Mouse (Mus musculus) heart, embryonic 11.5 days (tissue): ENCODE results near the gene Ddx51. TPM values are rescaled to one million over a fixed set of nuclear protein-coding genes. Genes with fewer than 3 reads are reported as not detected.
A peak's percentile ranks its signal among the peaks of the same experiment; 100 is the strongest.

ENCODE experiments used
- ATAC-seq: fragments of 200-750 bp; cut with Nextera tagmentation; replicated peaks from 2 replicates; pipeline ENCODE4 v1.8.0; 2017; ENCODE audit warnings: moderate library complexity; ENCODE audit not compliant: insufficient number of reproducible peaks, low FRiP score, low TSS enrichment
- H3K27ac ChIP-seq: fragments of 300-500 bp; sonication (generic); 2 replicates; pipeline ENCODE4 v1.5.1; 2014; ENCODE audit warnings: mild to moderate bottlenecking, low read depth, low read length
- H3K27me3 ChIP-seq: fragments of 300-500 bp; sonication (generic); 2 replicates; pipeline ENCODE4 v1.6.1; 2014; ENCODE audit warnings: mild to moderate bottlenecking, low read length, mixed read lengths; ENCODE audit not compliant: control insufficient read depth, insufficient read depth
- H3K36me3 ChIP-seq: fragments of 300-500 bp; sonication (generic); 2 replicates; pipeline ENCODE4 v1.6.1; 2014; ENCODE audit warnings: mild to moderate bottlenecking, low read length, moderate library complexity, mixed read lengths; ENCODE audit not compliant: control insufficient read depth, insufficient read depth
- H3K4me1 ChIP-seq: fragments of 300-500 bp; sonication (generic); 2 replicates; pipeline ENCODE4 v1.6.1; 2014; ENCODE audit warnings: low read length; ENCODE audit not compliant: control insufficient read depth, insufficient read depth
- H3K4me2 ChIP-seq: fragments of 300-500 bp; sonication (generic); 2 replicates; pipeline ENCODE4 v1.6.1; 2014; ENCODE audit warnings: mild to moderate bottlenecking, moderate library complexity
- H3K4me3 ChIP-seq: fragments of 300-500 bp; sonication (generic); 2 replicates; pipeline ENCODE4 v1.5.1; 2014; ENCODE audit warnings: low read depth, low read length
- H3K9ac ChIP-seq: fragments of 300-500 bp; sonication (generic); 2 replicates; pipeline ENCODE4 v1.6.1; 2014; ENCODE audit warnings: mild to moderate bottlenecking, low read depth, low read length, moderate library complexity
- H3K9me3 ChIP-seq: fragments of 300-500 bp; sonication (generic); replicated peaks from 2 replicates; pipeline ENCODE4 v1.6.1; 2016; ENCODE audit warnings: low read length; ENCODE audit not compliant: control insufficient read depth
- WGBS: fragments of 180-500 bp; shearing (Covaris S2); extraction: QIAGEN DNeasy Blood & Tissue Kit; methylation state at CpG from one replicate; pipeline ENCODE4 v1.1.7; 2014; ENCODE audit not compliant: insufficient replicate concordance; 5-methylcytosine and 5-hydroxymethylcytosine counted together
- polyA plus RNA-seq: library from polyadenylated mRNA; unstranded; fragments of >200 nt; fragmentation: Nextera tagmentation; extraction: Ambion mirVana; gene quantifications from 2 replicates; pipeline ENCODE4 v1.2.1, GENCODE M21; 2014

The Ddx51 gene
- polyA plus RNA-seq, 1 experiment from 2014 or later: 22.0 TPM

DNA sequence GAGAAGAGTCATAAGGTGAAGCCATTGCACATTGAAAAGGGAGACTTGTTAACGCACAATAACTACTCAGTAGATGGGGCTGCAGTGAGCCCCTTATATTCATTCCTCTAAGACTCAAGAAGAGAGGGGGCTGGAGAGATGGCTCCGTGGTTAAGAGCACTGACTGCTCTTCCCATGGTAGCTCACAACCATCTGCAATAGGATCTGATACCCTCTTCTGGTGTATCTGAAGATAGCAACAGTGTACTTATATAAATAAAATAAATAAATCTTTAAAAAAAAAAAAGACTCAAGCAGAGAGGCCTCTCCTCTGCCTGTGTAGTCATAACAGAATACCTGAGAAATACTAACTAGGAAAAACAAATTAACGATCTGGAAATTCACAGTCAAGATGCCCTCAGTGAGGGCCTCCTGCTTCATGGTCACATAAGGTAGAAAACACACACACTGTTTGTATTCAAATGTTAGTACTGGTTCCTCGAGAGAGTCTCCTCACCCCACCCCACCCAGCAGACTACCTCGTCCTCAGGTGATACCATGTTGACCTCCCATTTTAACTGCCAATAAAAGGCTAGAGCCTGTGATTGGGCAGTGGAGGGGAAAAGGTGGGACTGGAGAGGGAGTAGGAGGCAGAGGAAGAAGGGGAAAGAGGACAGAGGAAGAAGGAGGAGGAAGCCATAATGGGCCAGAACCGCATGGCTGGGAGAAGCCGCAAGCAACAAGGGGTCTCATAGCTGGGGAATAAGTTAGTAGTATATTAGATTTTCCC lies 14.8 kb upstream of the Ddx51 start:
- Histone ChIP-seq H3K4me2 (no peak overlapping the region), H3K27ac (no peak overlapping the region), H3K27me3 (peaks cover 3% of the 10 kb centered on the region; the same call in 1 of the 2 replicates), H3K36me3 (no peaks in the 10 kb centered on the region), H3K9me3 (0 out of 2 replicates have a peak, but pooled peaks cover 2% of the 10 kb centered on the region), H3K4me3 (no peak overlapping the region), H3K9ac (no peak overlapping the region), H3K4me1 (no peaks in the 10 kb centered on the region)
- no peak for ATAC-seq
- 70% methylated on average over 7 of the region's 7 CpGs for WGBS

DNA sequence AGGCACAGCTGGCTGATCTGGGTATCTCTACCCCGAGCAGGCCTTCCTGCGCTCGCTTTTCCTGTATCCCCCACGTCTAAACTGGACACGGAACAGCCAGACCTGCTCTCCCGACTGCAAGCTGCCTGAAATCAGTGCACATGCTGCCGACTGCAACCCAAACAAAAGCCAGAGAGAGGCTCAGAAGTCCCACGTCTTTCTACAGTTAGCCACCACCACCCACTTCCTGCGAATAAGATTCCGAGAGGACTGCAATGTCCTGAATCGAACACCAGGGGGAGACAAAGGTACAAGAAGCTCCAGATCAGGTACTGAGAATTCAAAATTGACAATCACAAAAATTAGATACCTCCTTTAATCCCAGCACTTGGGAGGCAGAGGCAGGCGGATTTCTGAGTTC lies 13.8 kb upstream of the Ddx51 start:
- Histone ChIP-seq H3K9me3 (0 out of 2 replicates have a peak, but pooled peaks cover 2% of the 10 kb centered on the region), H3K9ac (no peak overlapping the region), H3K4me3 (no peak overlapping the region), H3K4me1 (no peaks in the 10 kb centered on the region), H3K4me2 (peak overlapping the region; percentile 49), H3K27me3 (peaks cover 3% of the 10 kb centered on the region; the same call in 1 of the 2 replicates), H3K27ac (no peak overlapping the region), H3K36me3 (no peaks in the 10 kb centered on the region)
- 22% methylated on average over 12 of the region's 12 CpGs for WGBS
- ATAC-seq: no peak

GRCm38 (mm10) chr5:110646377-110646776 lies 6.9 kb upstream of the Ddx51 start:
- no peaks in the 10 kb centered on the region for H3K27me3 ChIP-seq
- H3K4me3 ChIP-seq: no peak overlapping the region
- H3K27ac ChIP-seq: no peak overlapping the region
- ATAC-seq: no peak
- no peaks in the 10 kb centered on the region for H3K4me1 ChIP-seq
- 0 out of 2 replicates have a peak, but pooled peaks cover 2% of the 10 kb centered on the region for H3K9me3 ChIP-seq
- no peak overlapping the region for H3K9ac ChIP-seq
- peaks cover 19% of the 10 kb centered on the region for H3K36me3 ChIP-seq
- no peak overlapping the region for H3K4me2 ChIP-seq

GRCm38 (mm10) chr5:110653686-110654085 lies 435 bp downstream of the Ddx51 start:
- Histone ChIP-seq H3K4me1 (peaks cover 9% of the 10 kb centered on the region), H3K27ac (no peak overlapping the region), H3K4me2 (peak overlapping the region; percentile 94), H3K4me3 (peak overlapping the region; percentile 98), H3K36me3 (peaks cover 40% of the 10 kb centered on the region), H3K9ac (peak overlapping the region; percentile 96), H3K27me3 (no peaks in the 10 kb centered on the region), H3K9me3 (no peaks in the 10 kb centered on the region)
- 2% methylated on average over 37 of the region's 37 CpGs for WGBS
- ATAC-seq: peak; percentile 43; the same call in 1 of the 2 replicates

DNA sequence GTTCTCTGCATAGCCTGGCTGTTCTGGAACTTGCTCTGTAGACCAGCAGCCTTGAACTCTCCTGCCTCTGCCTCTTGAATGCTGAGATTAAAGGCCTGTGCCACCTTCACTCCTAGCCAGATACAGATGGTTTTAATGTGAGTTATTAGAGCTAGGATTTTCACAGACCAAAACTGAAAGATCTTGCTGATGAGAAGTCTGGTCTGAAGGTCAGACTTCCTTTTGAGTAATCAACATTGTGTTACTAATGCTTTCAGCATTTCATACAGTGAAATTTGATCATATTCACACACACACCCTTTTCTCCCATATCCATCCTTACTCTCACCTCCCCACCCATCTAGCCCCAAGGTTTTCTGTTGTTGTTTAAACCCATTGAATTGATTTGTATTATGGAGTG lies 6.4 kb downstream of the Ddx51 start:
- Histone ChIP-seq H3K36me3 (peaks cover 51% of the 10 kb centered on the region), H3K27me3 (no peaks in the 10 kb centered on the region), H3K4me3 (no peak overlapping the region), H3K4me1 (0 out of 2 replicates have a peak, but pooled peaks cover under 1% of the 10 kb centered on the region), H3K4me2 (no peak overlapping the region), H3K27ac (no peak overlapping the region), H3K9me3 (no peaks in the 10 kb centered on the region), H3K9ac (no peak overlapping the region)
- no peak for ATAC-seq

DNA sequence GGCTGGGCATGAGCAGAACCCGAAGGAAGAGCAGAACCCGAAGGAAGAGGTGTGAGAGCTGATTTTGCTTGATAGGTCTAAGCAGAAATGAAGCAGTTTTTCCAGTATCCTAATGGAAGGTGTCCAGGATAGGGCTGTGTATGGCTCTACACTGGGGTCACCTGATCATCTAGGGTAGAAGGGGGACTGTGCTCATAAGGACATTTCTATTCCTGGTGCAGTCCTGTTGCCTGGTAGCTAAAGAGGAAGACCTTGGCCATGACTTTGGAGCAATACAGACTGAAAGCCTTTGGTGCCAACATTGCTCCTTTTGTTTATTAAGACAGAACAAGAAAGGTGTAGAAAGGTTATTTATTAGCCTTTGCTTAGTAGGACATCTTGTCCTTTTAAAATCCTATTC lies 10.8 kb downstream of the Ddx51 start:
- no peak overlapping the region for H3K4me2 ChIP-seq
- H3K27ac ChIP-seq: no peak overlapping the region
- no peaks in the 10 kb centered on the region for H3K4me1 ChIP-seq
- H3K36me3 ChIP-seq: peaks cover 41% of the 10 kb centered on the region
- no peaks in the 10 kb centered on the region for H3K9me3 ChIP-seq
- no peak overlapping the region for H3K4me3 ChIP-seq
- no peaks in the 10 kb centered on the region for H3K27me3 ChIP-seq
- H3K9ac ChIP-seq: no peak overlapping the region
- WGBS: 98% methylated on average over 2 of the region's 2 CpGs
- ATAC-seq: no peak

DNA sequence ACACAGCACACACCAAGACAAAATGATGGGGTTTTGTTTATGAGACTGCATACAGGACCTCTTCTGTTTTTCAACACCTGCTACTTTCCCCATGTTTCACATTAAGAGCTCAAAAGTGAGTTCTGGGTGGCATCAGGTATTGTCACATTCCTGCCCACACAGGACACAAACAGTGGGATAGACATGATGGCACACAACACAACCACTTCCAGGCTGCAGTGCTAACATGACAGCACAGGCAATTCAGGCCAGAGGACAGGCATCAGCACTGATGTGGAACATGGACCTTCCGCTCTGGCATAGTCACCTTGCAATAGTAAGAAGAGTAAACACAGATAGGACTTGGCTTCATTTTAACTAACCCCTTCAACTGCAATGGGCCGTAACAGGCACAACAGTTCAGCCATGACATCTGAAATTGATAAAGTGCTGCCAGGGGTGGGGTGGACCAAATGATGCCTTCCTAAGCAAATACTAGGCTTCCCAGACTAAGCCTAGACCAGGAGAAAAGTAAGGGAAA lies 11.6 kb downstream of the Ddx51 start:
- peaks cover 36% of the 10 kb centered on the region for H3K36me3 ChIP-seq
- H3K9me3 ChIP-seq: no peaks in the 10 kb centered on the region
- H3K9ac ChIP-seq: no peak overlapping the region
- no peak for ATAC-seq
- no peaks in the 10 kb centered on the region for H3K4me1 ChIP-seq
- H3K27me3 ChIP-seq: no peaks in the 10 kb centered on the region
- H3K4me3 ChIP-seq: no peak overlapping the region
- WGBS: 92% methylated on average over 2 of the region's 2 CpGs
- H3K4me2 ChIP-seq: no peak overlapping the region
- H3K27ac ChIP-seq: no peak overlapping the region

- H3K27me3 ChIP-seq: no peaks in the 10 kb centered on the region
- WGBS: 63% methylated on average over 6 of the region's 6 CpGs
- peaks cover 36% of the 10 kb centered on the region for H3K36me3 ChIP-seq
- H3K4me2 ChIP-seq: no peak overlapping the region
- H3K27ac ChIP-seq: no peak overlapping the region
- H3K4me1 ChIP-seq: no peaks in the 10 kb centered on the region
- no peak for ATAC-seq
- no peak overlapping the region for H3K4me3 ChIP-seq
- H3K9me3 ChIP-seq: no peaks in the 10 kb centered on the region
- no peak overlapping the region for H3K9ac ChIP-seq
Measured at GRCm38 (mm10) chr5:110665486-110666121, 12.4 kb downstream of the Ddx51 start.
